Mouse (Mus musculus) heart, postnatal 25 days (tissue): Measurements from ENCODE around the gene Arap1. TPM values are rescaled to one million over a fixed set of nuclear protein-coding genes. Genes with fewer than 3 reads are reported as not detected.

Experiments
- DNase-seq: peaks from one replicate; pipeline ENCODE4 v3.0.0; 2022; ENCODE audit warnings: low spot score
- intact Hi-C: fragments of 180-260 bp; cut with DNase I; formaldehyde crosslinking; loops from one replicate; pipeline ENCODE4 v1.15.1; 2025
- total RNA-seq, 2 experiments: library from RNA; stranded (reverse); gene quantifications; 2 replicates each; pipeline ENCODE4 v1.2.3; 2021

Arap1 gene
- total RNA-seq, 2 experiments from 2014 or later = 31.6 to 35.9 TPM

DNA sequence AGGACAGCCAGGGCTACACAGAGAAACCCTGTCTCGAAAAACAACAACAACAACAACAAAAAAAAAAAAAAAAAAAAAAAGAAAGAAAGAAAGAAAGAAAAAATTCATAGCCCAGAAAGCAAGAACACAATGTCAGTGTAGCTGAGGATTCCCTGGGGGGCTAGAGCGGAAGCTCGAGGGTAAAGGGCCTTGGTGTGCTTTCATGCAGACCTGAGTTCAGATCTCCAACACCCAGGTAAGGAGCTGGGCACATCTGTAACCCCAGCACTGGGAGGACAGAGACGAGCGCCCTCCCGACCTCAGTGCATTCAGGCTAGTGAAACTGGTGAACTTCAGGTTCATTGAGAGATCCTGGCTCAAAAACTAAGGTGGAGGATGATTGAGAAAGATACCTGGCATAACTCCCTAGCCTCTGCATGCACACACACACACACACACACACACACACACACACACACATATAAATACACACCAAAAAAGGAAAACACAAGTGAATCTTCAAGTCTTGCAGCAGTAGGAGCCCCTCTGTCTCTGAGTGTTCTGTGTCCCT is 7.8 kb downstream of the Arap1 start:
- no peak for DNase-seq
- intact Hi-C loops = no loop called here

DNA sequence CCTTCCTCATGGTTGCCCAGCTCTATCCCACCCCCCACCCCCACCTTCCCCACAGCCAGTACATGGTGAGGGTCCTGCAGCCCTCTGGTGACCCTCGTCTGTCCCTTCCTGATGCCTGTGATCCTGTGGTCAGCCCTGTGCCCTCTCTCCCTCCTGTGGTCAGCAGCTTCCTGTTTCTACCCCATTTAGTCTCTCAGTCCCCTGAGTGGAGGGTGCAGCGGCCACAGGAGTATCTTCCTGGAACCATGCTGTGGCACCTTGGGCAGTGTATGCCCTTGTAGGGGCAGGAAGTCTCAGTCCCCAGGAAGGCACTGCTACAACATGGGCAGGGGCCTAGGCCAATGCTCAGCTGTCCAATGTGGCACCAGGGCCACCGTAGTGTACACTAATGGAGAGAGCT is 9.0 kb downstream of the Arap1 start:
- no peak for DNase-seq

DNA sequence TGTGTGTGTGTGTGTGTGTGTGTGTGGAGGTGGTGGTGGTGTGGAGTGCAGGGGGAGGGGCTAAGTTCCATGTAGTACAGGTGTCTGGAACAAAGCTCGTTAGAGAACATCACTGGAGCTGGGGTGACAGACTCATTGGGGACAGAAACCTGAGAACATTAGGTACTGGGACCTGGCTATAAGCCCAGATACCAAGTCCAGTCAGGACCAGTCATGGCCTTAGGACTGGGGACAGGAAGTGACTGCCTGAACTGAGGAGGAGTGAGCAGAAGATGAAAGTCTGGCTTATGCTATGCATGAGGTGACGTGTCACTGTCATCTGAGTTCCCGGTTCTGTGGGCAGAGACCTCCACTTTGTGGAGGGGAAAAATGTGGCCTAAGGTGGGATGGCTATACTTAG is 12.5 kb downstream of the Arap1 start:
- intact Hi-C loops = no loop called here

More for the DNA sequence above, 9.0 kb downstream of the Arap1 start:
- intact Hi-C loops = no loop called here

DNA sequence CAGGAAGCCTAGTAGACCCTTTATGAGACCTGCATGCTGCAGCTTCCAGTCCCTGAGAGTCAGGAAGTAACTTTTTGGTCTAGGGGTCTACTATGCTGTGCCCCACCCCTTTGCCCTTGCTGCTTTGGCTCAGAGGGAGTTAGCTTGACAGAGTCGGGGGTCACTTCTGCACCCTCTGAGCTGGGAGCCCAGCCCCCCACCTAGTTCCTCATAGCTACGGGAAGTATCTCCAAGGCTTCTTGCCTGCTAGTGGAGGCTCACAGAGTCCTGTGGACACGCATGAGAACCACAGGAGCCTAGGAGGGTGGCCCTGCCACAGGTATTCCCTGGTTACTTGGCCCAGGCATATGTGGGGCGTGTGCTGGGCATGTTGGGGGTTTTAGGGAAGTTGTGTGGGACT is 13.2 kb downstream of the Arap1 start:
- intact Hi-C loops = no loop called here
- no peak for DNase-seq

More for the DNA sequence above, 12.5 kb downstream of the Arap1 start:
- DNase-seq = no peak

DNA sequence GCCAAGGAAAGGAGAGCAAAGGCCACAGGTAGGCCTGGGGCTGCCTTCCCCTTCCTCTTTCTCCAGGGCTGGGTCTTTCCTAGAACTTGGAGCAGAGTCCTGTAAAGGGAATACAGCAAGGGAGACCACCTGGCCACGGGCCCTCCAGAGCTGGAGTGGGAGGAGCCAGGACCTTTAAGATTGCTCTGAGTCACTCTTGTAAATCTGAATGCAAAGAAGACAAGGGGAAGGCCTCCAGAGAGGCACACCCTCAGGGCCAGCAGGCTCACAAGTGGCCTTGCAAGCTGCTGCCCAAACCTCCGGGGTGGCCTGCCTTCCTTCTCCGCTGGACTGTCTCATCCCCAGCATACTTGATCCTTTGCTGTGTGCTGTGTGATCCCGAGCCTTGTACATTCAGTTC is 13.9 kb downstream of the Arap1 start:
- intact Hi-C loops = no loop called here
- no peak for DNase-seq

DNA sequence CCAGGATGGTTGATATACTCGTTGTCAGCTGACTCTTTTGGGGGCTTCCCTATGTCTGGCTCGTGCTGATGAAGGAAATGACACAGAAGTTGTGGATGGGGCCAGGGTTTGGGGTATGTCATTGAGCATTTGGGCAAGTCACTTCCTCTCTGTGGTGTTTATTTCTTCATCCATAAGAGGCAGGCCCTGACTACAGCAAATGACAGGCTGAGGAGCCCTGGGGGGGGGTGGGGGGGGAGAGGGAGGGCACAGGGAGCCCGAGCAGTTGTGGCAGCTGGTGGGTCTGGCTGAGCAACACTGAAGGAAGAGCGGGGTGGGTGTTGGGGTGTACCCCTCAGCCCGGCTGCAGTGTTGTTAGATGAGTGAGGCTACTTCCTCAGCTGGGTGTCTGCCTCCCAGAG is 14.9 kb downstream of the Arap1 start:
- intact Hi-C loops = no loop called here
- DNase-seq = no peak

DNA sequence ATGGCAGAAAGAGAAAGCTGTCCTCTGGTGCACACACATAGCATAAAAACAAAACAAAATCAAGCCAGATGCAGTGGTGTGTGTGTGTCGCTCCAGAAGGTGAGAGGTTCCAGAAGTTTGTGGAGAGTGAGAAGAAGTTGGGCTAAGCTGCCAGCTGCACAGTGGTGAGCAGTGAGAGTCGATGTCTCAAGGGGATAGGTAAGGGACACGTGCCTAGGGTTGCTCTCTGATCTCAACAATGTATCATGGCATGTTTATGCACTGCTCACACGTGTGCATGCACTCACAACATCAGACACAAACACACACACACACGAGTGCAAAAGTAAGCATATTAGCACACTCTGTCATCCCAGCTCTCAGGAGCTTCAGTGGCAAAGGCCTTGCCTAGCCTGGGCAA is 16.0 kb downstream of the Arap1 start:
- DNase-seq = no peak
- intact Hi-C loops = no loop called here

DNA sequence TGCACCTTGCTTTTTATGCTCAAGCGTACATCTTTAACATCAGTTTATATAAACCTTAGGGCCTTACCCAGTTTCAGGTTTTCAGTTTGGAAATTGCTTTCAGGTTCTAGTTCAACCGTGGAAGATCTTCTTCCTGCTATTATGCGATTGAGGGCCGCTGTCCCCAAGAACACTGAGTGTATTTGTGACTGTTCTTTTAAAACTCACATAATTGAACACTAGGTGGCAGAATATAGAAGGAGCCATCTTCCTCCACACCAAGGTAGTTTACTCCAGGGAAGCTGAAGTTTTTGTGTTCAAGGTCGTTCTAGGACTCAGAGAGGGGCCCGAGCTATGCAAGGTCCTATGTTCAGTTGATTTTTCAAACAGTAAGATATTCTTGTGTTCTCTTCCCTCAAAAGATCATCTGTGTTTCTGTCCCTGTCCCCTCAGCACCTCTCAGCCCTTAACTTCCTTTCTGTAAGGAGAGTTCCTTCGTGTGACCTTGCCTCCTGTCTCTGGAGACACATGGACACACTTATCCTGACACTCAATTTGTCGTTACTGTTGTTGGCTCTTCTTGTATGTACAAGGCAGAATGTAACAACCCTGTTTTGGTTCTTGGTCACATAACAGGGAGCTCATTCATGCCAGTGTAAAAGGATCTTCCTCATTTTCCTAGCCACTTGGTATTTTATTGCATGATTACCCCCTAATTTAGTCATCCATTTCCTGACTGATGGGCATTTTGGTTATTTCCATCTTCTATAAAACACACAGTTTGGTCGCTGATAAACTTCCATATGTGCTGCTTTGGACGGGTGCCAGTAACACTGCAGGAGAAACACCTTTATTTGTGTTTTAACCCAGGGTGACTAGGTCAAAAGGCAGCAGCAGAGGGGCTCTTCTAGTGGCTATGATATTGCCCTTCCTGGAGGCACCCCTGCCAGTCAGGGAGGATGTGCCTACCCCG is 20.3 kb downstream of the Arap1 start:
- intact Hi-C loops = no loop called here
- DNase-seq = no peak

DNA sequence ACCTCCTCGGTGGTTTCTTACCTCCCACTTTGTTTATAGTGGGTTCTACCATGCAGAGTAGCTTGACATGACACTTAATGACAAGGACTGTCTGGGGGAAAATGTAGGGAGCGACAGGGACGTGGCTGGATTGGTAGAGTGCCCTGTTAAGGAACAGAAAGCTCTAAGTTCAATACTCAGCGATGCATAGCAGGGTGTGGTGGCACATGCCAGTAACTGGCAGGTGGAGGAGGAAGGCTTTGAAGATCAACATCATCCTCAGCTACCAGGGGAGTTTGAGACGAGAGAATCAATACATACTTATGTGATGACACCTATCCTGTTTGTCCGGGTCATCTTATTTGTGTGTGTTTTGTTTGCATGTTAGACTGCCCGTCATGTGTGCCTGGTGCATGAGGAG is 21.8 kb downstream of the Arap1 start:
- intact Hi-C loops = loop anchor here (5.0 kb wide), 1 partner anchor 307 kb away; no protein-coding TSS in a partner anchor
- no peak for DNase-seq

DNA sequence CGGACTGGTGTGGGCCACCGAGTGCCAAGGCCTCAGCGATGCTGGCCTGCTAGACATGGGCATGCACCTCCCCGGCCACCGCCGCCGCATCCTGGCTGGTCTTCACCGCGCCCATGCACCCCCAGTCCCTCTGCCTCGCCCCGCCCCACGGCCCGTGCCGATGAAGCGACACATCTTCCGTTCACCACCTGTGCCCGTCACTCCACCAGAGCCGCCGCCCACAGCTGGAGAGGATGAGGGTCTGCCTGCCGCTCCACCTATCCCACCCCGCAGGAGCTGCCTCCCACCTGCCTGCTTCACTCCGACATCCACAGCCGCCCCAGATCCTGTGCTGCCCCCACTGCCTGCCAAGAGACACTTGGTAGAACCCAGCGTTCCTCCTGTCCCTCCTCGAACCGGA is 25.2 kb downstream of the Arap1 start:
- DNase-seq = no peak
- intact Hi-C loops = loop anchor here (2.0 to 5.0 kb wide), 2 partner anchors 62 to 311 kb away; no protein-coding TSS in a partner anchor

DNA sequence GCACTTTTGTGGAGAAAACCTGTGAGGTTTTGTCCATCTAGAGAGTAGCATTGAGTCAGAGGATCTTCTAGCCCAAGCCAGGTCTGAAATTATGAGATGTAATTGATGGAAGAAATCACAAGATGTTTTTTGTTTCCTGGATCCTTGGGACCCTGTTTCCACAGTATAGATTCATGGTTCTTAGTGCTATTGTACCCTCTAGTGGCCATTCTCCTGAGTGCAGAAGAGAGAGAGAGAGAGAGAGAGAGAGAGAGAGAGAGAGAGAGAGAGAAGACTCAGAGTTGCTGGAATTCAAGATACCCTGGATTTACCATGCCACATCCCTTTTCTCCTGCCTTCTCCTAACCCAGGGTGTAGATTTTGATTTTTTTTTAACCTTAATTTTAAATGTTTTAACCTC is 26.3 kb downstream of the Arap1 start:
- DNase-seq = no peak
- intact Hi-C loops = loop anchor here (5.0 kb wide), 1 partner anchor 312 kb away; no protein-coding TSS in a partner anchor

DNA sequence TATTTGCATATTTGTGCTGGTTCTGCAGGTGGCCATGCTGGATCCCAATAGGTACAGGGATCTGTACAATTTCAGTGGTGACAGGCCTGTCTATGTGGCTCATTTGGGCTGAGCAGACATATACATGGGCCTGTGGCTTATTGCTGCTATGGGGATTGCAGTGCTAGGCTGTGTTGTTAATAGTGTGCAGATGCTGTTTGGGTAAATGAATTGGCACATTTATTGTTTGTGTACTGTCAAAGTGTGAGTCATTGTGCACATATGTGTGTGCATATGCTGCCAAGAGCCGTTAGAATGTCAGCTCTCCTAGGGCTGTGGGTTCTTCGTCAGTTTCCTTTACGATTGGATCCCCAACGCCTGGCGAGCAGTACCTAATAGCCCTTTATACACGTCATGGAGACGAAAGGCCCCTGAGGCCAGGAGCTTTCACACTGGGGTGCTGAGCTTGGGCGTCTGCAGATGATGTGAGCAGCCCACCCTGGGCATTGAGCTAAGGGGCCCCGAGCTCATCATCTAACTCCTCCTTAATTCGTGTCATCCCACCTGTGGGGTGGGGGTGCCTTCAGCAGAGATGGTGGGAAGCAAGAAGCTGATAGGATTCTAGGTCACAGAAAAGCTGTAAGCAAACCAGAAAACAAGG is 29.0 kb downstream of the Arap1 start:
- DNase-seq = no peak
- intact Hi-C loops = no loop called here

DNA sequence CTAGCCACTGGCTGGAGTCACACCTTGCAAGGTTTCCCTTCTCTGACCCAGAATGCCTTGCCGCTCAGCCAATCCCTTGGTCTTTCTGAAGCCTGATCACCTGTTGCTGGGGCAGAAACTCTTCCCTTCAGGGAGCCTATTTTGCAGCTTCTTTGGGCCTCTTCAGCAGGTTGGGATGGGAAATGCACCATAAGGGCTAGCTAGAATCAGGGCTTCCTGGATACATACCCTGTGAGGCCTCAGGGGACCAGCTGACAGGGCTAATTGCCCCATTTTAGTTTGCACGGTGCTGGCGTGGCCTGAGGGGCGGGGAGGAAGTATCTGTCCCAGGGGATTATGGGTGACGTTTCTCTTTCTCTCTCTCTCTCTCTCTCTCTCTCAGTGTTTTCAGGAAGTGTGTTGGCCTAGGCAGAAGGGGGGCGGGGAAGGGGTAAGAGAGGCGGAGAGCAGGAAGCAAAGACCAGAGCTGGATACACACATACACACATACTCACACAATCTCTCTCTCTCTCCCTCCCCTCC is 29.9 kb downstream of the Arap1 start:
- intact Hi-C loops = no loop called here
- DNase-seq = peak; percentile 74

DNA sequence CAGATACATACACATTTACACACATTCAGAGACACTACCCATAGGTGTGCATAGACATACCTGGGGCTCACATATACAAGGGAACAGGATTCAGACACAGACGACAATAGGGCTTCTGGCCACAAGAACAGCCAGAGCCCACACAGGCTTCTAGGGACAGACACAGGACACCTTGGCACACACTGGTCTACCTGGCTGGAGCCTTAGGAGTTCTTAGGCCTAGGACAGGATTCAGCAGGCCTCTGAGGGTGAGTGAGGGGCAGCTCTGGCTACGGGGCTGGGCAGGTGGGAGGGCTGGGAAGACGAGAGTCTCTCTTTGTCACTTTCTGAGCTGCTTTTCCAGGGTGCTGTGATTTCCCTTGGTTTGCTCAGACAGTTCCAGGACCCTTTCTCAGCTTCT is 30.4 kb downstream of the Arap1 start:
- intact Hi-C loops = no loop called here
- DNase-seq = no peak

DNA sequence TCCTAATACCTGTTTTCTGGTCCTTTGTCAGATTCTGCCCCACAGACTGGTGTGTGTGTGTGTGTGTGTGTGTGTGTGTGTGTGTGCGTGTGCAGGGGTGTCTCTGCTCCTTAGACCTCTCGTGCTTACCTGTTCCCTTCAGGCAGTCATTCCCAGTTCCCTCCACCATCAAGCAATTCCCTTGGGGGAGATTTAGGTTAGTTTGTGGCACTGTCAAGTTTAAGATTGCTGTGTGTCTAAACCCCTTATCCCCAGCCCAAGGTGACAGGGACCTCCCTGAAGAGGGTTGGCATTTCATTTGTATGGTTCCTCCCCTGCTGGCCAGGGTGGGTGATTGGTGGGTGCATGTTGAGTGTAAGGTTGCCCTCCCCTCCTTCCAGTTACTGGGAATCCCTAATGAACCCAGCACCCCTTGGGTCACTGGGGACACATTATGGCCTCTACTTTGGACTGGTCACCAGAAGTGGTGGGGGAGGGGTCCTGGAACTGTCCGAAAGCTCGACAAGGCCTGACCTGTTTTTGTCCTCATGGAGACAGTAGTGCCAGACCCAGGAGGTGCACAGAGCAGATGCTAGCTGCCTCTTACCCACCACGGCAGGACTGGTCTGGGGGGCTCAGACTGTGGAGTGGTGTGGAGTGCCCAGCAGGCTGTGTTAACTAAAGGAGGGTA is 31.1 kb downstream of the Arap1 start:
- no peak for DNase-seq
- intact Hi-C loops = no loop called here

DNA sequence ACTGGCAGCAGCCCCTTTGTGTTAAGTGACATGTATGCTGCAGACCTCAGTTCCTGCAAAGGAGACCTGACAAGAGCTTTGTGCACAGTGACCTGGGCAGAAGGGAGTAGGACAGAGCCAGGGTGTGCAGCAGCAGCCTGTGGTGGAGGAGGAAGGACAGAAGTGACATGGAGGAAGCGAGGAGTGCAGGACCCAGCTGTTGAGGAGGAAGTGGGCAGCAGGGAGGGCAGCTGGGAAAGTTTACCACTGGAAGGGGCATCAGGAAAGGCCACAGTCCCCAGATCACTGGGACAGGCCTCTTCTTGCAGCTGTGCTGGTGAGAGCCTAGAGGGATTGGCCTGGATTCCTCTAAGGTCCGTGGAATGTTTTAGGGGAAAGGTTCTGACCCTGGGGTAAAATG is 31.9 kb downstream of the Arap1 start:
- intact Hi-C loops = no loop called here
- no peak for DNase-seq

DNA sequence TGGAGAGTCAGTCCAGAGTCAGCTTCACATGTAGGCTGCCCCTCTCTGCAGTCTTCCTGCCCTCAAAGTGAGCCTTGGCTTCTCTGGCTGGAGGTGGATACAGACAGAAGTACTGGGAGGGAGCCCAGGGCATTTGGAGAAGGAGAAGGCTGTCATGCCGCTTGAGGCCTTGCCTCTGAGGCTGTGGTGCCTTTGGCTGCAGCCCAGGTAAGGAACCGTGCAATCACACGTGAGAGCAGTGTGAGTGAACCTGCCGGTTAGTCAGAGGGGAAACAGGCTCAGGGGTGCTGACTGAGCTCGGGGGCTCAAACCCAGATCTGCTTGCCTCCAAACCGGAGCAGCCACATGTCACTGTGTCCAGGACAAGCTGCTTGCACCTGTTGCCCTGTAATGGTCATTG is 33.6 kb downstream of the Arap1 start:
- no peak for DNase-seq
- intact Hi-C loops = no loop called here

DNA sequence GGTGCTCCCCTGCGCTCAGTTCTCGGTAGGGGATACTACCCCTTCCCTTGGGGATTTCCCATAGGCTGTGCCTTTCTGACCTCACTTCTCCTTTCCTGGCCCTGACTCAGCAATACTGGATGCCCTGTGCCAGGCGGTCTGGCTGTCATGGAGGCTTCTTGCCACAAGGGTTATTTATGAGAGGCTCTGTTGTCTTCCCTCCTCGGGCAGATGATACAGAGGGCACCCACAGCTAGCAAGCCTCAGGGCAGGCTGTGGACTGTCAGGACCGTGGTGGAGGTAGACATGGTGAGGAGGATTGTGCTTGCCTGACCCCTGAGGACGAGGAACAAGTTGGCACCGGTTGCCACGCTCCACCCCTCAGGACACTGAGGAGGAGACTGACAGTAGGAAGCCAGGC is 34.5 kb downstream of the Arap1 start:
- intact Hi-C loops = no loop called here
- DNase-seq = no peak

DNA sequence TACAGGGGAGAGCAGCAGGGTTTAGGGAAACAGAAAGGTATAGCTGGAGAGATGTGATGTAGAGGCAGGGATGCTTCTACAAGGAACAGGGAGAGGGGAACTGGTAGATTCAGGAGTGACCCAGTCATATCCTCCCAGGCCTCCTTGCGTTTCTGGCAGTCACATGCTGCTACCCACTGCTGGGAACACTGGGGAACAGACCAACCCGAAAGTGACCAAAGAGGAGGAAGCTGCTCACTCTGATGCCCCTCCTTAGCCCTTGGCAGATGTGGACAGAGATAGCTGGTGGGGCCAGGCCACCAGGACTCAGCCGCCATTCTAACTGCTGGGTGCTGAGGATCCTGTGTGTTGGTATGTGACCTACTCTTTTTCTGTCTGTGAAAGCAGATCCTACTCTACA is 35.9 kb downstream of the Arap1 start:
- DNase-seq = no peak
- intact Hi-C loops = no loop called here

DNA sequence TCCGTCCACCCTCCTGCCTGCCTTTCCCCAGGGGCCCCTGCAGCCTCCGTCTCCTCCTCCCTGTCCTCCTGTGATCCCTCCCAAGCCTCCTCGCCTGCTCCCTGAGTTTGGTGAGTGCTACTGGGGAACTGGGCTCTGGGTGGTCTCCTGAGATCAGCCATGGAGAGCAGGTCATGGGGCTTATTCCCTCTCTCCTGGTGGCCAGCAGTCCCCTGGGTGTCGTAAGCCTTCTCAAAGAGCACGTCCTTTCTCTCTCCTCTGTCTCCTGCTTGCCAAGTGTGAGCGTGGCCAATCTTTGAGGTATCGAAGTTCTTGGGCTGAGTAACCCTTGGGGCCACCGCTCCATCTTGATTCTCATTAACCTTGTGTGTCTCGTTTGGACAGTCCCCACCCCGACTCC is 37.1 kb downstream of the Arap1 start:
- DNase-seq = no peak
- intact Hi-C loops = no loop called here
